Comparison of ENCODE assay signal across 24 mouse cellular contexts in the genomic region with DNA sequence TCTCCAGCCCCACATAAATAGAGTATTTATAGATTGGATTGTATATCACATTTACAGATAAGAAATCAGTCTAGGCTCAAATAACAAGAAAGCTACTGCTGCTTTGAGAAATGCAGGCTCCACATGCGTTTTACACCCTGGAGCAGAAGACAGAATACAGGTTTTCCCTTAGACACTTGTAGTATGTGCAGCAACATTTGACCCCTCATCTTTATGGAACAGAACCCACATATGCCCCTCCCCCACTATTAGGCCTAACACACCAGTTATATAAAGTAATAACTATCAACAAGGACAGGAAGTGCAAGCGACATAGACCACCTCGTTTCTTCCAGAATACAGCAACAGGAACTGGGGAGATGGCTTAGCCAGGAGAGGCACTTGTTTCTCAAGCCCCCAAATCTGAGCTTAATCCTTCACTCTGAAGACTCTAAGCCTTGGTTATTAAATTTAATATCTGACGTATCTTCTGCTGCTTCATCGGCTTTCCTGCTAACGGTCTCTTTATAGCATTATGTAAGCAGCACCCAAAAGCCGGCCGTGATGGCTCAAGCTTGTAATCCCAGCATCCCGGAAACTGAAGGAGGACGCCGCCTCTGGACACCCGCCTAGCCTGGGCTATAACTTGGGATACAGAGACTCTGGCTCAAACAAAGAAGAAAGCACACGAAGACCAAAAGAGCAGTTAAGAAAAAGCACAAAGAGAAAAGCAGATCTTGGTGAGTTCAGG. TPM values are rescaled to one million over a fixed set of nuclear protein-coding genes. Genes with fewer than 3 reads are reported as not detected.
"Had no signal": no experiment of that assay in that cellular context is flagged by ENCODE, and none has a peak within 500 bp of the region (broad histone marks: within the 10 kb centered on the region; RNA-seq: fewer than 3 reads in every experiment).

No protein-coding gene starts in this region.

- H3K27ac ChIP-seq: intestine, embryonic 15.5 days; layer of hippocampus, adult 2 months; limb, embryonic 10.5 days; limb, embryonic 13.5 days; liver, embryonic 12.5 days; liver, embryonic 15.5 days; lung, embryonic 15.5 days; midbrain, embryonic 10.5 days; neural tube, embryonic 12.5 days; neural tube, embryonic 15.5 days; stomach, embryonic 15.5 days had no signal

- H3K27me3 ChIP-seq: intestine, embryonic 15.5 days; limb, embryonic 13.5 days; liver, embryonic 12.5 days; liver, embryonic 15.5 days; lung, embryonic 15.5 days; megakaryocyte, embryonic 14.5 days; neural tube, embryonic 12.5 days; neural tube, embryonic 15.5 days; stomach, embryonic 15.5 days had no signal

- H3K36me3 ChIP-seq: intestine, embryonic 15.5 days had no signal

- DNase-seq: kidney, adult 8-10 months; kidney, postnatal 25 days; layer of hippocampus, adult 9-11 months; liver; lung, adult 18-20 months; lung, postnatal 10 days; lung, postnatal 36 days; midbrain, embryonic 14.5 days; right cerebral cortex, postnatal 25 days; spleen, adult 18-20 months; thymus, postnatal 25 days had no signal

- H3K9me3 ChIP-seq: intestine, embryonic 15.5 days; limb, embryonic 10.5 days; limb, embryonic 13.5 days; liver, embryonic 12.5 days; liver, embryonic 15.5 days; lung, embryonic 15.5 days; megakaryocyte, embryonic 14.5 days; midbrain, embryonic 10.5 days; neural tube, embryonic 12.5 days; neural tube, embryonic 15.5 days; stomach, embryonic 15.5 days had no signal

- H3K4me3 ChIP-seq: intestine, embryonic 15.5 days; layer of hippocampus, adult 2 months; limb, embryonic 10.5 days; limb, embryonic 13.5 days; liver, embryonic 12.5 days; liver, embryonic 15.5 days; lung, embryonic 15.5 days; megakaryocyte, embryonic 14.5 days; neural tube, embryonic 12.5 days; neural tube, embryonic 15.5 days; stomach, embryonic 15.5 days had no signal

RNA-seq across cellular contexts. Expression of gene Cby3, which starts 20.2 kb away (rescaled TPM):
- polyA plus RNA-seq: liver, embryonic 15.5 days; neural tube, embryonic 12.5 days; thymus, postnatal 0 days had no signal
